Mouse (Mus musculus) testis, adult 2 months (tissue): ENCODE measurements around the gene Gm7138.

Experiments used
- CTCF ChIP-seq: fragments of 200-500 bp; IDR thresholded peaks from 2 replicates; pipeline ENCODE4 v1.5.1; 2012; ENCODE audit warnings: low read depth, mild to moderate bottlenecking, inconsistent platforms, low read length, moderate library complexity; ENCODE audit not compliant: control insufficient read depth, insufficient read depth, insufficient replicate concordance
- POLR2A ChIP-seq: fragments of 200-500 bp; IDR thresholded peaks from 2 replicates; pipeline ENCODE4 v1.6.1; 2012; ENCODE audit warnings: low read depth, mild to moderate bottlenecking, inconsistent platforms, low read length, moderate library complexity; ENCODE audit not compliant: control insufficient read depth

- TF ChIP-seq CTCF (no peak), POLR2A (no peak)
These were observed 35.0 kb upstream of the Gm7138 start, which contains the start of gene Gm9507 for GRCm38 (mm10) chr10:77811743-77812142.
